Mouse (Mus musculus) layer of hippocampus, postnatal 14 days (tissue): ENCODE measurements around the gene Olfr211. TPM values are rescaled to one million over a fixed set of nuclear protein-coding genes. Genes with fewer than 3 reads are reported as not detected.

ENCODE experiments used
- total RNA-seq, 2 experiments: library from RNA; stranded (reverse); gene quantifications; 2 replicates each; pipeline ENCODE4 v1.2.3; 2021

Gene Olfr211
- total RNA-seq, 2 experiments from 2014 or later, result not detected

Other genes starting within 250 kb of the Olfr211 start
- gene Zfand4, start 224.9 kb upstream of the Olfr211 start, total RNA-seq, result 1 to 10 TPM; 7.4 to 8.5 TPM
- 10 to 100 TPM; 69.2 to 73.9 TPM for gene March8, start 151.1 kb upstream of the Olfr211 start, total RNA-seq
- 1 to 10 TPM; 6.9 to 7.8 TPM for gene Alox5, start 27.9 kb upstream of the Olfr211 start, total RNA-seq
- gene Olfr212, start 17.4 kb downstream of the Olfr211 start, total RNA-seq, result under 1 TPM in 1 of 2 experiments, not detected in 1; 0.16 TPM
- not detected for gene Olfr213, start 49.4 kb downstream of the Olfr211 start, total RNA-seq
- 1 to 10 TPM; 2.9 to 3.0 TPM for gene Gm5580, start 62.0 kb downstream of the Olfr211 start, total RNA-seq
- not detected for gene Olfr214, start 65.1 kb downstream of the Olfr211 start, total RNA-seq
- gene Olfr215, start 95.1 kb downstream of the Olfr211 start, total RNA-seq, result not detected
- gene Zfp422, start 139.9 kb downstream of the Olfr211 start, total RNA-seq, result 10 to 100 TPM; 23.7 to 26.9 TPM
- gene Depp1, start 161.5 kb downstream of the Olfr211 start, total RNA-seq, result 1 to 10 TPM; 2.5 to 4.7 TPM
- gene Rassf4, start 184.9 kb downstream of the Olfr211 start, total RNA-seq, result 1 to 10 TPM; 3.8 to 4.6 TPM
- gene Tmem72, start 227.8 kb downstream of the Olfr211 start, total RNA-seq, result 1 to 10 TPM in 1 of 2 experiments, under 1 TPM in 1; 0.31 to 9.2 TPM